Mouse (Mus musculus): ENCODE measurements at regions not wholly inside any gene's neighbourhood (a gene's known extent, or its start where the extent isn't known, plus 50 kb on each side); places are given as distances from the start of the nearest gene placed in this dataset.

- no peak for DNase-seq (ENCODE audit: low spot score in 2 of 2)
Observed at GRCm38 (mm10) chr1:72038518-72038917, 173.6 kb downstream of the Mreg start.

- DNase-seq (ENCODE audit: low spot score in 2 of 2): no peak
Observed at GRCm38 (mm10) chr1:72036600-72036999, 175.5 kb downstream of the Mreg start.

GRCm38 (mm10) chr1:72036141-72036540 lies 176.0 kb downstream of the Mreg start:
- no peak for DNase-seq (ENCODE audit: low spot score in 2 of 2)

GRCm38 (mm10) chr1:72033941-72034340 lies 178.2 kb downstream of the Mreg start:
- no peak for DNase-seq (ENCODE audit: low spot score in 2 of 2)

- DNase-seq (ENCODE audit: low spot score in 2 of 2): no peak
Observed at GRCm38 (mm10) chr1:72032214-72032613, 179.9 kb downstream of the Mreg start.

- DNase-seq (ENCODE audit: low spot score in 2 of 2): no peak
Observed at GRCm38 (mm10) chr1:72030763-72031405, 181.2 kb downstream of the Mreg start.

GRCm38 (mm10) chr1:72029625-72030024 lies 182.5 kb downstream of the Mreg start:
- no peak for DNase-seq (ENCODE audit: low spot score in 2 of 2)

GRCm38 (mm10) chr1:72026861-72027260 lies 185.2 kb downstream of the Mreg start:
- no peak for DNase-seq (ENCODE audit: low spot score in 2 of 2)

- no peak for DNase-seq (ENCODE audit: low spot score in 2 of 2)
Observed at GRCm38 (mm10) chr1:72022631-72023030, 189.5 kb downstream of the Mreg start.

- DNase-seq (ENCODE audit: low spot score in 2 of 2): no peak
Observed at GRCm38 (mm10) chr1:72018479-72019222, 193.5 kb downstream of the Mreg start.

- no peak for DNase-seq (ENCODE audit: low spot score in 2 of 2)
Observed at GRCm38 (mm10) chr1:72017814-72018478, 194.2 kb downstream of the Mreg start.

- DNase-seq (ENCODE audit: low spot score in 2 of 2): no peak
Observed at GRCm38 (mm10) chr1:72015471-72015870, 196.6 kb downstream of the Mreg start.

GRCm38 (mm10) chr1:72014580-72014979 lies 197.5 kb downstream of the Mreg start:
- no peak for DNase-seq (ENCODE audit: low spot score in 2 of 2)

- peak in 1 of 2 experiments; percentile 52 for DNase-seq (ENCODE audit: low spot score in 2 of 2)
Observed at GRCm38 (mm10) chr1:72013863-72014262, 198.2 kb downstream of the Mreg start.

- peak in 1 of 2 experiments; percentile 2 for DNase-seq (ENCODE audit: low spot score in 2 of 2)
Observed at GRCm38 (mm10) chr1:72012710-72013109, 199.4 kb downstream of the Mreg start.

- DNase-seq (ENCODE audit: low spot score in 2 of 2): no peak
Observed at GRCm38 (mm10) chr1:72009270-72009928, 202.7 kb downstream of the Mreg start.

GRCm38 (mm10) chr1:72006696-72007291 lies 205.3 kb downstream of the Mreg start:
- DNase-seq (ENCODE audit: low spot score in 2 of 2): no peak

GRCm38 (mm10) chr1:72005956-72006355 lies 206.2 kb downstream of the Mreg start:
- no peak for DNase-seq (ENCODE audit: low spot score in 2 of 2)

GRCm38 (mm10) chr1:72005550-72005949 lies 206.6 kb downstream of the Mreg start:
- no peak for DNase-seq (ENCODE audit: low spot score in 2 of 2)

GRCm38 (mm10) chr1:72003424-72004278 lies 208.5 kb downstream of the Mreg start:
- DNase-seq (ENCODE audit: low spot score in 2 of 2): no peak
